Mouse (Mus musculus): ENCODE data around the gene Nr1d1. TPM values are rescaled to one million over a fixed set of nuclear protein-coding genes. Genes with fewer than 3 reads are reported as not detected.

Gene Nr1d1
- total RNA-seq, 4 experiments from 2014 or later: 86.6 to 99.6 (median 92.7) TPM

- DNase-seq (ENCODE audit: low spot score in 2 of 2): peak; percentile 82 to 88
Measured at GRCm38 (mm10) chr11:98788550-98789218, 13.6 kb upstream of the Nr1d1 start.

GRCm38 (mm10) chr11:98788139-98788538, 13.0 kb upstream of the Nr1d1 start:
- DNase-seq (ENCODE audit: low spot score in 2 of 2): no peak

- DNase-seq (ENCODE audit: low spot score in 2 of 2): no peak
Measured at GRCm38 (mm10) chr11:98787691-98788090, 12.6 kb upstream of the Nr1d1 start.

- no peak for DNase-seq (ENCODE audit: low spot score in 2 of 2)
Measured at GRCm38 (mm10) chr11:98787229-98787628, 12.1 kb upstream of the Nr1d1 start.

GRCm38 (mm10) chr11:98786359-98787214, 11.5 kb upstream of the Nr1d1 start:
- DNase-seq (ENCODE audit: low spot score in 2 of 2): peak; percentile 95 to 97

- DNase-seq (ENCODE audit: low spot score in 2 of 2): peak; percentile 84 to 85
Measured at GRCm38 (mm10) chr11:98785772-98786281, 10.7 kb upstream of the Nr1d1 start.

- DNase-seq (ENCODE audit: low spot score in 2 of 2): no peak
Measured at GRCm38 (mm10) chr11:98785214-98785613, 10.1 kb upstream of the Nr1d1 start.

GRCm38 (mm10) chr11:98784139-98784538, 9.0 kb upstream of the Nr1d1 start:
- no peak for DNase-seq (ENCODE audit: low spot score in 2 of 2)

GRCm38 (mm10) chr11:98783236-98783696, 8.1 kb upstream of the Nr1d1 start:
- DNase-seq (ENCODE audit: low spot score in 2 of 2): peak; percentile 97 to 98

- DNase-seq (ENCODE audit: low spot score in 2 of 2): no peak
Measured at GRCm38 (mm10) chr11:98782651-98783235, 7.6 kb upstream of the Nr1d1 start.

- peak; percentile 73 to 84 for DNase-seq (ENCODE audit: low spot score in 2 of 2)
Measured at GRCm38 (mm10) chr11:98781851-98782512, 6.8 kb upstream of the Nr1d1 start.

GRCm38 (mm10) chr11:98777888-98778287, 2.8 kb upstream of the Nr1d1 start:
- no peak for DNase-seq (ENCODE audit: low spot score in 2 of 2)

GRCm38 (mm10) chr11:98776843-98777590, 1.9 kb upstream of the Nr1d1 start:
- DNase-seq (ENCODE audit: low spot score in 2 of 2): no peak

- DNase-seq (ENCODE audit: low spot score in 2 of 2): no peak
Measured at GRCm38 (mm10) chr11:98776052-98776764, 1.1 kb upstream of the Nr1d1 start.

- DNase-seq (ENCODE audit: low spot score in 2 of 2): peak; percentile 100
Measured at GRCm38 (mm10) chr11:98775348-98776051, 367 bp upstream of the Nr1d1 start.

- DNase-seq (ENCODE audit: low spot score in 2 of 2): peak; percentile 100
Measured at GRCm38 (mm10) chr11:98773635-98774295, 1.4 kb downstream of the Nr1d1 start.

- peak in 1 of 2 experiments; percentile 44 for DNase-seq (ENCODE audit: low spot score in 2 of 2)
Measured at GRCm38 (mm10) chr11:98772667-98773171, 2.4 kb downstream of the Nr1d1 start.

GRCm38 (mm10) chr11:98771844-98772525, 3.1 kb downstream of the Nr1d1 start:
- DNase-seq (ENCODE audit: low spot score in 2 of 2): peak; percentile 34 to 65

All from layer of hippocampus, adult 8-10 months (tissue).